Mouse (Mus musculus) heart, adult 2 months (tissue): ENCODE results near the gene Gcdh. TPM values are rescaled to one million over a fixed set of nuclear protein-coding genes. Genes with fewer than 3 reads are reported as not detected.

Source experiments
- DNase-seq, 2 experiments: peaks; one replicate each; pipeline ENCODE4 v3.0.0; 2021
- H3K27ac ChIP-seq: fragments of 200-600 bp; 2 replicates; pipeline ENCODE4 v1.8.1; 2022
- H3K27me3 ChIP-seq: fragments of 200-500 bp; 2 replicates; pipeline ENCODE4 v1.6.1; 2012; ENCODE audit warnings: mild to moderate bottlenecking, low read length, inconsistent platforms, mixed read lengths; ENCODE audit not compliant: control insufficient read depth, insufficient read depth
- H3K36me3 ChIP-seq: fragments of 200-500 bp; 2 replicates; pipeline ENCODE4 v1.6.1; 2012; ENCODE audit warnings: low read length, inconsistent platforms; ENCODE audit not compliant: control insufficient read depth, insufficient read depth
- H3K4me1 ChIP-seq: fragments of 200-500 bp; 2 replicates; pipeline ENCODE4 v1.6.1; 2011; ENCODE audit warnings: low read length; ENCODE audit not compliant: control insufficient read depth, insufficient read depth
- H3K4me3 ChIP-seq: fragments of 200-600 bp; 2 replicates; pipeline ENCODE4 v1.8.1; 2022
- H3K79me2 ChIP-seq: fragments of 200-500 bp; replicated peaks from 2 replicates; pipeline ENCODE4 v1.6.1; 2012; ENCODE audit warnings: mild to moderate bottlenecking, inconsistent platforms, low read length, moderate library complexity, mixed read lengths; ENCODE audit not compliant: control insufficient read depth, insufficient read depth
- H3K9ac ChIP-seq: fragments of 200-500 bp; 2 replicates; pipeline ENCODE4 v1.6.1; 2012; ENCODE audit warnings: low read depth, mild to moderate bottlenecking, control low read depth, inconsistent platforms, low read length, mixed read lengths
- CTCF ChIP-seq: fragments of 200-600 bp; IDR thresholded peaks from 2 replicates; pipeline ENCODE4 v1.8.1; 2022; ENCODE audit warnings: antibody characterized with exemption, mild to moderate bottlenecking, moderate library complexity
- EP300 ChIP-seq: fragments of 200-500 bp; IDR thresholded peaks from 2 replicates; pipeline ENCODE4 v1.6.1; 2011; ENCODE audit warnings: low read depth, low read length, control low read depth; ENCODE audit not compliant: insufficient read depth
- POLR2A ChIP-seq: fragments of 200-500 bp; IDR thresholded peaks from 2 replicates; pipeline ENCODE4 v1.6.1; 2011; ENCODE audit warnings: mild to moderate bottlenecking, low read depth, low read length, control low read depth; ENCODE audit not compliant: insufficient read depth
- WGBS: fragments of 180-500 bp; shearing (Covaris S2); methylation state at CpG from one replicate; pipeline ENCODE4 v1.1.7; 2018; 5-methylcytosine and 5-hydroxymethylcytosine counted together
- intact Hi-C: fragments of 180-260 bp; cut with DNase I; formaldehyde crosslinking; loops from one replicate; pipeline ENCODE4 v1.15.1; 2025
- polyA plus RNA-seq: library from polyadenylated mRNA; depleted of rRNA; stranded (reverse); fragments of >200 nt; gene quantifications from 2 replicates; pipeline ENCODE4 v1.2.3, GENCODE M21; 2012
- total RNA-seq, 2 experiments: library from RNA; stranded (reverse); gene quantifications; 2 replicates each; pipeline ENCODE4 v1.2.3; 2021

Gene Gcdh
- total and polyA plus RNA-seq, 3 experiments, result 71.5 to 148 (median 89.9) TPM

- peaks cover 3% of the 10 kb centered on the region; the same call in 1 of the 2 replicates for H3K4me1 ChIP-seq
- TF ChIP-seq POLR2A (no peak), EP300 (no peak), CTCF (no peak)
- intact Hi-C loops, result no loop called here
- H3K79me2 ChIP-seq, result no peaks in the 10 kb centered on the region
- WGBS, result 3% methylated on average over 54 of the region's 54 CpGs
- H3K4me3 ChIP-seq, result peak overlapping the region; percentile 50
- H3K27ac ChIP-seq, result no peak overlapping the region
- peak overlapping the region; percentile 48 for H3K9ac ChIP-seq
- no peaks in the 10 kb centered on the region for H3K36me3 ChIP-seq
- no peaks in the 10 kb centered on the region for H3K27me3 ChIP-seq
- DNase-seq, result peak; percentile 29 to 34
These were observed 21.3 kb downstream of the Gcdh start for GRCm38 (mm10) chr8:84872309-84872965.

GRCm38 (mm10) chr8:84871376-84872308 is 22.1 kb downstream of the Gcdh start, which contains the start of gene Syce2:
TSS of gene Syce2 (plus strand) at chr8:84872111.
- 12% methylated on average over 44 of the region's 46 CpGs for WGBS
- no peak within 1 kb of the TSS for H3K27ac ChIP-seq
- peak; percentile 83 to 85 for DNase-seq
- H3K79me2 ChIP-seq, result no peaks in the 10 kb centered on the region
- peak within 1 kb of the TSS; percentile 48 for H3K9ac ChIP-seq
- H3K27me3 ChIP-seq, result no peaks in the 10 kb centered on the region
- no peaks in the 10 kb centered on the region for H3K36me3 ChIP-seq
- intact Hi-C loops, result no loop called here
- peak; percentile 50 for TF ChIP-seq CTCF
- no peak for TF ChIP-seq POLR2A
- no peak for TF ChIP-seq EP300
- peaks cover 3% of the 10 kb centered on the region; the same call in 1 of the 2 replicates for H3K4me1 ChIP-seq
- peak within 1 kb of the TSS; percentile 50 for H3K4me3 ChIP-seq

- Histone ChIP-seq H3K4me1 (no peaks in the 10 kb centered on the region), H3K9ac (peak within 1 kb of the TSS; percentile 98), H3K4me3 (peak within 1 kb of the TSS; percentile 73), H3K36me3 (no peaks in the 10 kb centered on the region; the same call in 1 of the 2 replicates), H3K79me2 (0 out of 2 replicates have a peak, but pooled peaks cover 1% of the 10 kb centered on the region), H3K27ac (peak within 1 kb of the TSS; percentile 92), H3K27me3 (no peaks in the 10 kb centered on the region)
- intact Hi-C loops, result loop anchor here (1.0 to 5.0 kb wide), 3 partner anchors 9 to 110 kb away; partner anchors contain the start of genes Gm49661, Prdx2 and Rnaseh2a
- whole genome bisulfite sequencing, result under 1% methylated on average over 39 of the region's 39 CpGs
- DNase-seq, result peak; percentile 93 to 94
- peak; percentile 82; the same call in 1 of the 2 replicates for TF ChIP-seq EP300
- TF ChIP-seq CTCF, result no peak
- TF ChIP-seq POLR2A, result peak; percentile 92
These were observed 36.8 kb downstream of the Gcdh start, which contains the start of gene Farsa for GRCm38 (mm10) chr8:84856864-84857441. TSS of gene Farsa (plus strand) at chr8:84856989.

GRCm38 (mm10) chr8:84856434-84856833 is 37.3 kb downstream of the Gcdh start:
- Histone ChIP-seq H3K4me1 (no peaks in the 10 kb centered on the region), H3K79me2 (0 out of 2 replicates have a peak, but pooled peaks cover 1% of the 10 kb centered on the region), H3K9ac (no peak overlapping the region), H3K27me3 (no peaks in the 10 kb centered on the region), H3K36me3 (no peaks in the 10 kb centered on the region; the same call in 1 of the 2 replicates), H3K27ac (no peak overlapping the region), H3K4me3 (no peak overlapping the region)
- DNase-seq, result no peak
- intact Hi-C loops, result loop anchor here (1.0 to 5.0 kb wide), 3 partner anchors 8 to 111 kb away; partner anchors contain the start of genes Gm49661, Prdx2 and Rnaseh2a
- WGBS, result 92% methylated on average over 3 of the region's 3 CpGs
- TF ChIP-seq EP300, result no peak
- TF ChIP-seq POLR2A, result no peak
- TF ChIP-seq CTCF, result no peak

DNA sequence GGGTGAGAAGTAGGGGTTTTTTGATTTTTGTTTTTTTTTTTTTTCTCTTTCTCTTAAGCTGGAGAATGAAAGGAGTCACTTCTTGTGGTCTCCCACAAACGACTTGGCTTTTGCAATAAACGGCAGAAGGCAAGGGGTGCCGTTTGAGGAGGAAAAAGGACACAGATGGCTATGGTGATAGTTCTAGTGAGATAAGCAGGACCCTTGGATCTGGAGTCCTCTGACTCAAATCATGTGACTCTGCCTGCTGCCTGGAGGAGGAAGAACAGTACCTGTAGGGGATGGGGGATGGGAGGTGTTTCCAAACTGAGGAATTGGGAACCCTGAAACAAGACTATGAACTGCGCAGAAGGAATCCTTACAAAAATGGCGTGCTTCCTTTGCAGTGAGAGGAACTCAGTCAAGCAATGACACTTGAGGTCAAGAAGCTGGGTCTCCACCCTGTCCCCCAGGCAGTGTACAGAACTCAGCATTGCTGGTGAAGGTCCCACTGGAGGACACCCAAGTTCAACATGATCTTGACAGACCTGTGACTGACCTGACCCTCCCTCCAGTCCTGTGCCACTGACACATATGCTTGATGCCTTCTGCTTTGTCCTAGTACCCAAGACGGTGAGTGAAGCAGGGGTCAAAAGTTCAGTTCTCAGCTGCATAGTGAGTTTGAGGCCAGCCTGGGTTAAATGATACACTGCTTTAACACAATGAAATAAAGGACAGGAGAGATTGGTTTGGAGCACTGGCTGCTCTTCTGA is 45.9 kb downstream of the Gcdh start:
- no peak for DNase-seq
- Histone ChIP-seq H3K27ac (peak overlapping the region; percentile 89), H3K79me2 (no peaks in the 10 kb centered on the region; the same call in 1 of the 2 replicates), H3K4me1 (peaks cover 5% of the 10 kb centered on the region), H3K36me3 (peaks cover 15% of the 10 kb centered on the region), H3K27me3 (no peaks in the 10 kb centered on the region), H3K9ac (no peak overlapping the region), H3K4me3 (peak overlapping the region; percentile 60; the same call in 1 of the 2 replicates)
- intact Hi-C loops, result loop anchor here (1.0 to 5.0 kb wide), 2 partner anchors 8 to 54 kb away; partner anchors contain the start of genes Farsa and Klf1
- TF ChIP-seq EP300, result no peak
- no peak for TF ChIP-seq POLR2A
- no peak for TF ChIP-seq CTCF
- WGBS, result 37% methylated on average over 6 of the region's 6 CpGs
